Mouse (Mus musculus): Measurements from ENCODE around the gene Olfr204.
"Not testable (repeated sequence)": the region's sequence is repeated elsewhere in the genome, so short reads cannot be mapped to it uniquely, and the experiment has no call there.

Gene Olfr204

DNA sequence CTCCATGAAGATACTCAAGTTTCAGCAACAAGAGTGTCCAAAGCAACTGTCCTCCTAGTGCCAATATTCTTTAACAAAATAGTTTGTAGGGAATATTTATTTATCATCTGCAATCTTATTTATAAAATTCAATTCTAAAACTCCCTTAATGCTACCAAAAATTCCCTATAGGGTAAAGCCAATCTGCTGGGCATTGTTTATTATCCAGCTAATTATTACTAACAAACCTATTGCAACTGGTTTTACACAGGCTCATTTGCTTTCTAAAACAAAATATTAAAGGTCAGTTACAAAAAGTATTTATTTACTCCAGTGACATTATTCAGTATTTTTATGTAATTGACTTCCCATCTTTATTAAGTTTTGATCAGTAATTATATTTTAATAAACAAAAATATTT is at the start of gene Olfr204:
TSS of gene Olfr204 (minus strand) at position 101 of the 400 bp plus-strand sequence.
- no peak for DNase-seq (ENCODE audit: low spot score)

GRCm38 (mm10) chr16:59363893-59364292 is 45.8 kb upstream of the Olfr204 start, which contains the start of gene Olfr209:
Gene Olfr209 (minus strand): TSS chr16:59363993.
- DNase-seq (ENCODE audit: low spot score) = no peak

DNA sequence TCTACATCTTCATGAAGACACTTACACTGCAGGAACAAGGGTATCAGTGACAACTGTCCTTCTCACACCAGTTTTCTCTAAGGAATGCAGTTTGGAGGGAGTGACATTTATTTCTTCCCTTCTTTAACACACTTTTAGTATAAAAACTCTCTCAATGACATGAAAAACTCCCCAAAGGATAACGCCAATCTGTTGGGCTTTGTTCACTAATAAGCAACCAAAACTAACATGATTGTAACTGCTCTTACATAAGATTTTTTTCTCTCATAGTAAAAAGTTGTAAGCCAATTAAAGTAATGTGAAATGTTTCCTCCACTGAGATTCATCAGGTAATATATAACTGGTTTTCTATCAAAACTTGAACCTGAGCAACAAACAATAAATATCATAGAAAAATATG is 31.1 kb upstream of the Olfr204 start, which contains the start of gene Olfr206:
TSS of gene Olfr206 (minus strand) at position 101 of the 400 bp plus-strand sequence.
- no peak for DNase-seq (ENCODE audit: low spot score)

DNA sequence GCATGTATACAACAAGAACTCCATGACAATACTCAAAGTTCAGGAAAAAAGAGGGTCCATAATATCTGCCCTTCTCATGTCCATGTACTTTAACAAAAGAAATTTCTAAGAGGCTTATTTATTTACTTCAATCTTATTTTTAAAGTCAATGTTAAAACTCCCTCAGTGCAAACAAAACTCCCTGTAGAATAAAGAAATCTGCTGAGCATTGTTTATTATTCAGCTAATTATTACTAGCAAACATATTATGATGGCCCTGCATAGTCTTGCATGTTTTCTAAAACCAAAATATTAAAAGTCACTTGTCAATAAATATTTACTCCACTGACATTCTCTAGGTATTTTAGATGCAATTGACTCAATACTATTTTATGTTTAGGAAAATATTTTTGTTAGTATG is 13.0 kb upstream of the Olfr204 start, which contains the start of gene Olfr205:
TSS of gene Olfr205 (minus strand) at position 101 of the 400 bp plus-strand sequence.
- DNase-seq (ENCODE audit: low spot score) = no peak

- DNase-seq (ENCODE audit: low spot score) = not testable (repeated sequence)
These were observed 5.2 kb upstream of the Olfr204 start for GRCm38 (mm10) chr16:59323262-59323661.

GRCm38 (mm10) chr16:59298581-59298980 is 19.5 kb downstream of the Olfr204 start, which contains the start of gene Olfr203:
Gene Olfr203 (plus strand): TSS chr16:59298881.
- DNase-seq (ENCODE audit: low spot score) = no peak

GRCm38 (mm10) chr16:59287576-59287975 is 30.5 kb downstream of the Olfr204 start:
- not testable (repeated sequence) for DNase-seq (ENCODE audit: low spot score)

DNA sequence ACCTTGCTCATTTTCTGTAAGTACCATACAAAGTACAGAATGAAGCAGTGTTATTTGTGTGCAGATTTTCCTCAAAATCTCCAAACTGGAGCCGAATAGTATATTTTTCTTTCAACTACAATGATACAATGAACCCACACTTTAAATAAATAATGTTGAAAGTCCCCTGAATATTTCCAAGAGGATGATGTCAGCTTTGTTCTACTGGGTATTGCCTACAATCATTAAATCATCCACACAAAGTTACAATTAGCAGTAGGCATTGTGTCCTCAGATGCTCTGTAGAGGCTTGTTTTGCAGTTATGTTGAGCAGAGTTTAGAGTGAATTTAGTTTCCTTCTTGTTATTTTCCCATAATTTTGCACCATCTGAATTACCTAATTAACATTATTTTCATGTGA is 31.4 kb downstream of the Olfr204 start, which contains the start of gene Olfr202:
TSS of gene Olfr202 (minus strand) at position 101 of the 400 bp plus-strand sequence.
- no peak for DNase-seq (ENCODE audit: low spot score)

GRCm38 (mm10) chr16:59283476-59283875 is 34.6 kb downstream of the Olfr204 start:
- DNase-seq (ENCODE audit: low spot score) = no peak

GRCm38 (mm10) chr16:59280542-59280941 is 37.5 kb downstream of the Olfr204 start:
- no peak for DNase-seq (ENCODE audit: low spot score)

DNA sequence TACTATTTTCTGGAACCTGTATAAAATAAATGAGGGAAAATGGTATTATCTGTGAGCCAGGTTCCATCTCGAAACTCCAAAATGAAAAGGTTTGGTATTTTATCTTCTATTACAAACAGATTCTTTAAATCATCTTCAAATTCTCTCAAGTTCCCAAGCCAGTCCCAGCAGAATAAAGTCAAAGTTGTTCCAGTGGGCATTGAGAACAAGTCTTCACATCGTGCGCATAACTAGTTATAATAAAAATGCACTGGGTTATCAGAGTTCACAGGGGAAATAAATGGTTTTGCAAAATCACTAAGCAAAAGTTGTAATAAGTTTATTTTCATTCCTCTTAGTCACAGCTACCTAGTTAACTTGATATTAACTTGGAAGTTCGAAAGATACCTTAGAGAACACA is 45.5 kb downstream of the Olfr204 start, which contains the start of gene Olfr201:
TSS of gene Olfr201 (minus strand) at position 101 of the 400 bp plus-strand sequence.
- DNase-seq (ENCODE audit: low spot score) = not testable (repeated sequence)

- DNase-seq (ENCODE audit: low spot score) = not testable (repeated sequence)
These were observed 49.0 kb downstream of the Olfr204 start for GRCm38 (mm10) chr16:59269097-59269496.

All from adipocyte (in vitro differentiated cells).